Comparison of ENCODE assay signal across 9 mouse cellular contexts in the genomic region with DNA sequence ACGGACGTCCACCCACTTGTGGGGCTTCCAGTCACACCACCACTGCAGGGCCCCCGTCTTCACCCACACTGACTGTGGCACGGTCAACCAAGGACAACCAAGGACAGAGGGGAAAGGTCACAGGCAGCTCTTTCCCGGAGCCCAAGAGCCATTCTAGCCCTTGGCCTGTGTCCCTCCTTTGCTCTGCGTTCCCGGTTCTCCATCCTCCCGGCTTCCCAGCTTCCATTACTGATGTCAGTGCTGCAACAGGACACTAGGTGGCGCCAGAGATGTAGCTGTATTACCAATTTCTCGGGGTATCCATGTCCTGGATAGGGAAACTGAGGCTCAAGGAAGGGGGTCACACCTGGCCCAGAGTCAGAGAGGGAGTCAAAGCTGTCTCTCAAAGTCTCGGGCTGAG. TPM values are rescaled to one million over a fixed set of nuclear protein-coding genes. Genes with fewer than 3 reads are reported as not detected.
DNase-seq lines count a peak whose midpoint lies in the region; ATAC-seq lines count a peak whose summit lies in the region.
"Had no signal": no experiment of that assay in that cellular context is flagged by ENCODE, and none has a peak within 500 bp of the region (broad histone marks: within the 10 kb centered on the region; RNA-seq: fewer than 3 reads in every experiment).

No protein-coding gene starts in this region.

- H3K4me2 ChIP-seq in neural tube, embryonic 15.5 days = no peak overlapping the region

- H3K4me3 ChIP-seq in neural tube, embryonic 15.5 days (replicated peaks) = no peak overlapping the region
- H3K4me3 ChIP-seq in heart, embryonic 10.5 days = no peak overlapping the region

- H3K9ac ChIP-seq in neural tube, embryonic 15.5 days (replicated peaks) = no peak overlapping the region

- peaks cover 89% of the 10 kb centered on the region for H3K36me3 ChIP-seq in neural tube, embryonic 15.5 days
- peaks cover 84% of the 10 kb centered on the region for H3K36me3 ChIP-seq in heart, embryonic 10.5 days

- WGBS in neural tube, embryonic 15.5 days = 46% methylated on average over 11 of the region's 11 CpGs
- 51% methylated on average over 11 of the region's 11 CpGs for WGBS in heart, embryonic 10.5 days

- H3K27me3 ChIP-seq in neural tube, embryonic 15.5 days (replicated peaks) = no peaks in the 10 kb centered on the region
- no peaks in the 10 kb centered on the region for H3K27me3 ChIP-seq in heart, embryonic 10.5 days (ENCODE audit: insufficient read depth, poor library complexity, severe bottlenecking)

- intact Hi-C loops in left cerebral cortex, postnatal 4 days (cut with DNase I) = loop anchor here (10.0 kb wide), 1 partner anchor 527 kb away; no protein-coding TSS in a partner anchor

- no peaks in the 10 kb centered on the region for H3K9me3 ChIP-seq in neural tube, embryonic 15.5 days (replicated peaks)
- 0 out of 2 replicates have a peak, but pooled peaks cover 4% of the 10 kb centered on the region for H3K9me3 ChIP-seq in heart, embryonic 10.5 days

- ATAC-seq in neural tube, embryonic 15.5 days (ENCODE audit: low FRiP score) = no peak

- no peaks in the 10 kb centered on the region for H3K4me1 ChIP-seq in neural tube, embryonic 15.5 days
- no peaks in the 10 kb centered on the region for H3K4me1 ChIP-seq in heart, embryonic 10.5 days

- H3K27ac ChIP-seq in neural tube, embryonic 15.5 days (replicated peaks) = no peak overlapping the region
- H3K27ac ChIP-seq in heart, embryonic 10.5 days = no peak overlapping the region

- peak; percentile 58 for DNase-seq in adrenal gland, postnatal 14 days
- no peak for DNase-seq in adrenal gland, postnatal 4 days (ENCODE audit: low spot score in 2 of 2)
- peak; percentile 51 for DNase-seq in neural tube, embryonic 10.5 days (ENCODE audit: extremely low spot score, low spot score)
- DNase-seq in c-Kit-positive CD71-positive TER-119-positive erythroid progenitor cells, embryonic 14.5 days (ENCODE audit: low spot score) = peak; percentile 21
- peak; percentile 75 for DNase-seq in heart, embryonic 10.5 days (ENCODE audit: low spot score)
- peak; percentile 50 for DNase-seq in left cerebral cortex, postnatal 4 days
- DNase-seq in retina, embryonic 14.5 days (ENCODE audit: low spot score) = peak; percentile 74

RNA-seq across cellular contexts. Expression of a gene that starts 15.9 kb away (rescaled TPM):
- 79.1 and 89.2 TPM in 2 replicates for total RNA-seq in adrenal gland, postnatal 14 days (2021)
- 10 to 100 TPM; 68.5 to 70.9 TPM for total RNA-seq in adrenal gland, postnatal 4 days (2021)
- 40.3 and 42.6 TPM in 2 replicates for polyA plus RNA-seq in neural tube, embryonic 15.5 days (2015; fragmentation: Nextera tagmentation; extraction: Ambion mirVana)
- 15.1 and 18.7 TPM in 2 replicates for polyA plus RNA-seq in heart, embryonic 10.5 days (2016; fragmentation: Nextera tagmentation; extraction: Ambion mirVana)
- 10 to 100 TPM; 72.6 to 83.1 TPM for total RNA-seq in left cerebral cortex, postnatal 4 days (2021)

RNA-seq across cellular contexts. Expression of a gene that starts 17.4 kb away (rescaled TPM):
- total RNA-seq in adrenal gland, postnatal 14 days (2021) = 0.63 and 1.1 TPM in 2 replicates
- total RNA-seq in adrenal gland, postnatal 4 days (2021) = 1 to 10 TPM in 1 of 2 experiments, under 1 TPM in 1; 0.96 to 3.1 TPM
- polyA plus RNA-seq in neural tube, embryonic 15.5 days (2015; fragmentation: Nextera tagmentation; extraction: Ambion mirVana) = 0.15 and 0.38 TPM in 2 replicates
- 1.3 TPM in 2 replicates for polyA plus RNA-seq in heart, embryonic 10.5 days (2016; fragmentation: Nextera tagmentation; extraction: Ambion mirVana)
- under 1 TPM; 0.38 to 0.42 TPM for total RNA-seq in left cerebral cortex, postnatal 4 days (2021)
- total RNA-seq: gastrocnemius, postnatal 4 days had no signal

RNA-seq across cellular contexts. Expression of a gene that starts 36.8 kb away (rescaled TPM):
- total RNA-seq in adrenal gland, postnatal 14 days (2021) = 123 and 128 TPM in 2 replicates
- 100 to 1,000 TPM; 102 to 108 TPM for total RNA-seq in adrenal gland, postnatal 4 days (2021)
- 91.9 and 106 TPM in 2 replicates for polyA plus RNA-seq in neural tube, embryonic 15.5 days (2015; fragmentation: Nextera tagmentation; extraction: Ambion mirVana)
- polyA plus RNA-seq in heart, embryonic 10.5 days (2016; fragmentation: Nextera tagmentation; extraction: Ambion mirVana) = 104 and 110 TPM in 2 replicates
- 10 to 100 TPM; 68.9 to 72.5 TPM for total RNA-seq in left cerebral cortex, postnatal 4 days (2021)

Comparison
In these comparisons a context has a peak if more than half of its experiments do, and no peak if none do; other contexts are left out.
1. DNase-seq: peak in adrenal gland, postnatal 14 days (single experiment), neural tube, embryonic 10.5 days (single experiment), c-Kit-positive CD71-positive TER-119-positive erythroid progenitor cells, embryonic 14.5 days (single experiment), heart, embryonic 10.5 days (single experiment), left cerebral cortex, postnatal 4 days (single experiment) and retina, embryonic 14.5 days (single experiment); none in adrenal gland, postnatal 4 days (0 of 2).